10 mouse cellular contexts compared by ENCODE assay signal in the genomic region with DNA sequence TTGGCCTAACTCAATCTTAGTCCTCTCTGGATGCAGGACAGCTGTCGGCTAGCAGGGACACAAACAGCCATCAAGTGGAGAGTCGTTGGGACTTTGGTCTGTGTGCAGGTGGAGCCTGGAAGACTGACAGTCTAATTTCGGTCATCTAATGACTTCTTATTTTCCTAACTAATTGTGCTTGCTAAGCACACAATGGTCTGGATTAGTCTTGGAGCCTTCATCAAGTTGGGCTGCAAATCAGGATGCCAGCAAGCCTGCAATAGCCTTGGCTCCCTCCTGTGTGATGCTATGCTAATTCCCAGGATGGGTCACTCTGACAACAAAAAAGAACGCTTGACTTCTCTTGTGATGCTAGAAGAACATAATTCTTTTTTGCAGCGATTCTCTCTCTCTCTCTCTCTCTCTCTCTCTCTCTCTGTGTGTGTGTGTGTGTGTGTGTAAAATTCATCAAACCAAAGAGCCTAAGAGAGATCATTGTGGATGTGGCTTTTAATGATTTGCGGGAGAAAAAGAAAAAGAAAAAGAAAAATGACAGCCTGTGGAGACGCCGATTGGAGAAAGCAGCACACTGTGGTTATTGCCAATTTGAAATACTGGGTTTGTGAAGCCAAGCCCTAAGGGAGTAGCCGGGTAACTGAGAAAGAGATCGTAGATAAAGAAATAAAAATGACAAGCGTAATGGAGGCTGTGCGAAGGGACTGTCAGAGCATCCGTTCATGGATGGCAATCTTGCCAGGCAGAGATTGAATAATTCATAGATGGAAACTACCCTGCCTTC.
A peak's percentile ranks its signal among the peaks of the same experiment; 100 is the strongest.
DNase-seq lines count a peak whose midpoint lies in the region; ATAC-seq lines count a peak whose summit lies in the region.
"Had no signal": no experiment of that assay in that cellular context is flagged by ENCODE, and none has a peak within 500 bp of the region (broad histone marks: within the 10 kb centered on the region; RNA-seq: fewer than 3 reads in every experiment).

No protein-coding gene starts in this region.

- peak overlapping the region; percentile 27 for H3K4me2 ChIP-seq in kidney, embryonic 15.5 days
- H3K4me2 ChIP-seq in hindbrain, embryonic 11.5 days (replicated peaks; ENCODE audit: low read depth, low read length), result peak overlapping the region; percentile 29
- peak overlapping the region; percentile 54 for H3K4me2 ChIP-seq in midbrain, embryonic 16.5 days (ENCODE audit: low read length)
- H3K4me2 ChIP-seq in intestine, embryonic 16.5 days (ENCODE audit: low read depth, low read length), result no peak overlapping the region
- H3K4me2 ChIP-seq: liver, embryonic 12.5 days had no signal

- H3K27ac ChIP-seq in kidney, embryonic 15.5 days, result no peak overlapping the region
- peak overlapping the region; percentile 73 for H3K27ac ChIP-seq in hindbrain, embryonic 11.5 days (ENCODE audit: low read depth, low read length)
- peak overlapping the region; percentile 87 for H3K27ac ChIP-seq in midbrain, embryonic 16.5 days (ENCODE audit: low read length)
- no peak overlapping the region for H3K27ac ChIP-seq in intestine, embryonic 16.5 days (ENCODE audit: low read length)
- H3K27ac ChIP-seq: liver, embryonic 12.5 days had no signal

- 24% methylated on average over 13 of the region's 13 CpGs for WGBS in kidney, embryonic 15.5 days
- 32% methylated on average over 13 of the region's 13 CpGs for WGBS in hindbrain, embryonic 11.5 days
- WGBS in midbrain, embryonic 16.5 days, result 2% methylated on average over 13 of the region's 13 CpGs
- WGBS in intestine, embryonic 16.5 days, result 52% methylated on average over 13 of the region's 13 CpGs

- H3K4me3 ChIP-seq in kidney, embryonic 15.5 days (replicated peaks), result no peak overlapping the region
- H3K4me3 ChIP-seq in hindbrain, embryonic 11.5 days (ENCODE audit: low read depth, low read length), result peak overlapping the region; percentile 1; the same call in 1 of the 2 replicates
- H3K4me3 ChIP-seq in midbrain, embryonic 16.5 days (ENCODE audit: low read depth, low read length), result peak overlapping the region; percentile 40
- H3K4me3 ChIP-seq in intestine, embryonic 16.5 days (ENCODE audit: low read length), result no peak overlapping the region
- H3K4me3 ChIP-seq: liver, embryonic 12.5 days had no signal

- H3K9me3 ChIP-seq in kidney, embryonic 15.5 days (replicated peaks), result no peaks in the 10 kb centered on the region
- no peaks in the 10 kb centered on the region for H3K9me3 ChIP-seq in hindbrain, embryonic 11.5 days (ENCODE audit: control insufficient read depth, low read length)
- H3K9me3 ChIP-seq in midbrain, embryonic 16.5 days (replicated peaks; ENCODE audit: control insufficient read depth, low read length, poor library complexity, severe bottlenecking), result no peaks in the 10 kb centered on the region
- no peaks in the 10 kb centered on the region for H3K9me3 ChIP-seq in intestine, embryonic 16.5 days (ENCODE audit: control insufficient read depth, low read length)
- H3K9me3 ChIP-seq: liver, embryonic 12.5 days had no signal

- H3K9ac ChIP-seq in kidney, embryonic 15.5 days, result no peak overlapping the region
- 0 out of 2 replicates have a peak overlapping the region, but pooled peaks have one; percentile 15 for H3K9ac ChIP-seq in hindbrain, embryonic 11.5 days (ENCODE audit: low read depth, low read length)
- H3K9ac ChIP-seq in midbrain, embryonic 16.5 days (ENCODE audit: low read depth, low read length), result peak overlapping the region; percentile 61
- H3K9ac ChIP-seq in intestine, embryonic 16.5 days (ENCODE audit: low read depth, low read length), result no peak overlapping the region
- H3K9ac ChIP-seq: liver, embryonic 12.5 days had no signal

- ATAC-seq in kidney, embryonic 15.5 days (replicated peaks; ENCODE audit: low FRiP score), result no peak
- peak; percentile 85 for ATAC-seq in hindbrain, embryonic 11.5 days (ENCODE audit: low FRiP score)
- peak; percentile 79 for ATAC-seq in midbrain, embryonic 16.5 days
- ATAC-seq in intestine, embryonic 16.5 days, result no peak
- ATAC-seq: liver, embryonic 12.5 days had no signal

- no peaks in the 10 kb centered on the region for H3K36me3 ChIP-seq in kidney, embryonic 15.5 days
- H3K36me3 ChIP-seq in hindbrain, embryonic 11.5 days (ENCODE audit: control insufficient read depth, insufficient read depth, low read length), result no peaks in the 10 kb centered on the region
- H3K36me3 ChIP-seq in midbrain, embryonic 16.5 days (ENCODE audit: control insufficient read depth, insufficient read depth, low read length), result no peaks in the 10 kb centered on the region
- no peaks in the 10 kb centered on the region for H3K36me3 ChIP-seq in intestine, embryonic 16.5 days (ENCODE audit: control insufficient read depth, insufficient read depth, low read length)
- H3K36me3 ChIP-seq: liver, embryonic 12.5 days had no signal

- peaks cover 9% of the 10 kb centered on the region for H3K4me1 ChIP-seq in kidney, embryonic 15.5 days
- H3K4me1 ChIP-seq in hindbrain, embryonic 11.5 days (replicated peaks; ENCODE audit: control insufficient read depth, insufficient read depth, low read length), result peaks cover 2% of the 10 kb centered on the region
- peaks cover 22% of the 10 kb centered on the region for H3K4me1 ChIP-seq in midbrain, embryonic 16.5 days (ENCODE audit: control insufficient read depth, insufficient read depth, low read length)
- no peaks in the 10 kb centered on the region for H3K4me1 ChIP-seq in intestine, embryonic 16.5 days (ENCODE audit: control insufficient read depth, insufficient read depth, low read length)
- H3K4me1 ChIP-seq: liver, embryonic 12.5 days had no signal

- 0 out of 2 replicates have a peak, but pooled peaks cover 3% of the 10 kb centered on the region for H3K27me3 ChIP-seq in kidney, embryonic 15.5 days
- no peaks in the 10 kb centered on the region for H3K27me3 ChIP-seq in hindbrain, embryonic 11.5 days (ENCODE audit: control insufficient read depth, insufficient read depth, low read length)
- no peaks in the 10 kb centered on the region for H3K27me3 ChIP-seq in midbrain, embryonic 16.5 days (ENCODE audit: control insufficient read depth, insufficient read depth, low read depth, low read length)
- H3K27me3 ChIP-seq in intestine, embryonic 16.5 days (replicated peaks; ENCODE audit: control insufficient read depth, insufficient read depth, low read length), result no peaks in the 10 kb centered on the region
- H3K27me3 ChIP-seq: liver, embryonic 12.5 days had no signal

- DNase-seq in kidney, postnatal 25 days, result no peak
- DNase-seq in cerebellum, postnatal 14 days, result peak; percentile 37 to 47
- DNase-seq in hindbrain, embryonic 11.5 days (ENCODE audit: low spot score), result peak; percentile 50
- DNase-seq in adrenal gland, postnatal 25 days, result no peak
- no peak for DNase-seq in B cell, adult 2 months
- DNase-seq: thymus, postnatal 14 days had no signal

Comparison
In these comparisons a context has a peak if more than half of its experiments do, and no peak if none do; other contexts are left out.
1. ATAC-seq: peak in hindbrain, embryonic 11.5 days (single experiment) and midbrain, embryonic 16.5 days (single experiment); none in kidney, embryonic 15.5 days (single experiment) and intestine, embryonic 16.5 days (single experiment).
2. H3K27ac ChIP-seq: peak in hindbrain, embryonic 11.5 days (single experiment) and midbrain, embryonic 16.5 days (single experiment); none in kidney, embryonic 15.5 days (single experiment) and intestine, embryonic 16.5 days (single experiment).
3. H3K4me3 ChIP-seq: peak in hindbrain, embryonic 11.5 days (single experiment) and midbrain, embryonic 16.5 days (single experiment); none in kidney, embryonic 15.5 days (single experiment) and intestine, embryonic 16.5 days (single experiment).
4. H3K9ac ChIP-seq: peak in hindbrain, embryonic 11.5 days (single experiment) and midbrain, embryonic 16.5 days (single experiment); none in kidney, embryonic 15.5 days (single experiment) and intestine, embryonic 16.5 days (single experiment).
5. DNase-seq: peak in cerebellum, postnatal 14 days (2 of 2) and hindbrain, embryonic 11.5 days (single experiment); none in kidney, postnatal 25 days (0 of 2), adrenal gland, postnatal 25 days (single experiment) and B cell, adult 2 months (0 of 2).